Mouse (Mus musculus) embryonic fibroblast, embryonic 13.5 days (primary cell): ENCODE data around the gene Vps4b. TPM values are rescaled to one million over a fixed set of nuclear protein-coding genes. Genes with fewer than 3 reads are reported as not detected.

Experiments
- H3K27ac ChIP-seq: 2 replicates; pipeline ENCODE4 v1.5.1; 2012; ENCODE audit warnings: low read length, control low read depth, inconsistent platforms; ENCODE audit not compliant: insufficient read depth
- H3K4me1 ChIP-seq: 2 replicates; pipeline ENCODE4 v1.6.1; 2011; ENCODE audit warnings: low read length; ENCODE audit not compliant: control insufficient read depth, insufficient read depth
- H3K4me3 ChIP-seq: 2 replicates; pipeline ENCODE4 v1.5.1; 2011; ENCODE audit warnings: mild to moderate bottlenecking, control low read depth, low read length; ENCODE audit not compliant: insufficient read depth
- CTCF ChIP-seq: IDR thresholded peaks from 2 replicates; pipeline ENCODE4 v1.5.1; 2011; ENCODE audit warnings: mild to moderate bottlenecking, control low read depth, low read length, moderate library complexity, borderline replicate concordance; ENCODE audit not compliant: insufficient read depth
- POLR2A ChIP-seq: IDR thresholded peaks from 2 replicates; pipeline ENCODE4 v1.6.1; 2011; ENCODE audit warnings: low read depth, mild to moderate bottlenecking, control low read depth, low read length, moderate library complexity
- polyA plus RNA-seq: library from polyadenylated mRNA; stranded (reverse); fragments of >200 nt; gene quantifications from 2 replicates; pipeline ENCODE4 v1.2.4, GENCODE M21; 2011; ENCODE audit warnings: low read depth; ENCODE audit not compliant: missing spikeins, insufficient read length

Gene Vps4b
- polyA plus RNA-seq, 1 experiment: 91.3 TPM

- Histone ChIP-seq H3K4me3 (peak overlapping the region; percentile 67), H3K4me1 (peaks cover 4% of the 10 kb centered on the region; the same call in 1 of the 2 replicates), H3K27ac (peak overlapping the region; percentile 65)
- TF ChIP-seq CTCF (no peak), POLR2A (no peak)
These were observed 37.6 kb downstream of the Vps4b start for GRCm38 (mm10) chr1:106758734-106759571.

DNA sequence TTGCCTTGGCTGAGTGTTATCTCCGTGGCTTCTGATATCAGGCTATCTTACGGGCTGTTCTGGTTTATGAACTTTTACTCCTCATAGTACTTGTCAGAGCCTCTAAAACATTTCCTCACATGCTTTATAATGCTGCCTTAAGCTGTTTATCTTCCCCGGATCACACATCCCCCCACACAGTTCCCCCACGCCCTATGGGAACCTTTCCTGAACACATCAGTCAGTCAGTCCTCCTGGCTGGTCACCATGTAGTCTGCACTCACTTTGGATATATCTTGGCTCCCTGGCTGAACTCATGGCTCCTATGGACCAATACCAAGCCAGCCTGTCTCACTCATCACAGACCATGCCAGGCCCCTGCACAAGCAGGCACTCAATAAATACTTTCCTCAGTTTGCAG, 39.9 kb downstream of the Vps4b start:
- Histone ChIP-seq H3K4me1 (peaks cover 4% of the 10 kb centered on the region; the same call in 1 of the 2 replicates), H3K4me3 (no peak overlapping the region), H3K27ac (no peak overlapping the region)
- TF ChIP-seq POLR2A (no peak), CTCF (no peak)

- TF ChIP-seq POLR2A (no peak), CTCF (no peak)
These were observed 44.5 kb downstream of the Vps4b start for GRCm38 (mm10) chr1:106752013-106752412.

DNA sequence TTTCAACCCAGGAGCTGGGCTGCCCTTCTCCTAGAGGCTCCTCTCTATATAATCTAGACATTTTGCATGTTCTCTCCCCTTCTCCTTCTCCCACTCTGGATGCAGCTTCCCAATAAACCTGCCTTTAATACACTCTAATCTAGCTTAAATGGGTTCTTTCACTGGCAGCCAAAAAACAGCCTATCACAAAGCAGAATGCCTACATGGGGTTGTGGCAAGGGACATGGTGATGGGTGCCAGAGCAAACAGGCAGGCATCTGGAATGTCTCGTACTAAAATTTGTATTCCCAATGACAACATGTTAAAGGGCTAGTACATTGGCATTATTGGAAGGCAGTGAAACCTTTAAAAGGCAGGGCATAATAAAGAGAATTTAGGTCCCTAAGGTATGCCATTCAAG, 45.9 kb downstream of the Vps4b start:
- H3K4me3 ChIP-seq: no peak overlapping the region
- H3K27ac ChIP-seq: no peak overlapping the region
- TF ChIP-seq CTCF (no peak), POLR2A (no peak)
- no peaks in the 10 kb centered on the region for H3K4me1 ChIP-seq

More at GRCm38 (mm10) chr1:106752013-106752412, 44.5 kb downstream of the Vps4b start:
- no peak overlapping the region for H3K4me3 ChIP-seq
- H3K27ac ChIP-seq: no peak overlapping the region
- H3K4me1 ChIP-seq: no peaks in the 10 kb centered on the region

- no peak for TF ChIP-seq POLR2A
- no peak for TF ChIP-seq CTCF
- H3K27ac ChIP-seq: no peak overlapping the region
- no peaks in the 10 kb centered on the region for H3K4me1 ChIP-seq
- no peak overlapping the region for H3K4me3 ChIP-seq
These were observed 47.8 kb downstream of the Vps4b start for GRCm38 (mm10) chr1:106748555-106749315.

DNA sequence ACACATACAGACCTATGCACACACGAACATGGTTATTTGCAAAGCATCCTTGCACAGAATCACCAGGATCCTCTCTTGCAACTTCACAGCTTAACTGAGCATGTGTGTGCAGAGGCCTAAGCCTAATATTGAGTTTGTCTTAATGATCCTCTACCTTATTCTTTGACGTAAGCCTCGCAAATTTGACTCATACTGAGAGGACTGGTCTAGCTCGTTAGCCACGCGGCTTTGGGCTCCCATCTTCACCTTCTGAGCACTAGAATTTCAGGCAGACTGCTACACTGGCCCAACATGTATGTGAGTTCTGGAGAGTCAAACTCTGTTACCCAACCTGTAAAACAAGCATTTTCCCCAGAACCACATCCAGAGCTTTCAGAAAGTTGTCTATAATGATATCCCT, 53.5 kb downstream of the Vps4b start:
- Histone ChIP-seq H3K27ac (no peak overlapping the region), H3K4me3 (no peak overlapping the region), H3K4me1 (no peaks in the 10 kb centered on the region)
- TF ChIP-seq CTCF (no peak), POLR2A (no peak)

- TF ChIP-seq POLR2A (no peak), CTCF (no peak)
- Histone ChIP-seq H3K27ac (no peak overlapping the region), H3K4me1 (no peaks in the 10 kb centered on the region), H3K4me3 (no peak overlapping the region)
These were observed 55.8 kb downstream of the Vps4b start for GRCm38 (mm10) chr1:106740735-106741134.

GRCm38 (mm10) chr1:106739810-106740209, 56.7 kb downstream of the Vps4b start:
- TF ChIP-seq POLR2A: no peak
- no peak for TF ChIP-seq CTCF
- Histone ChIP-seq H3K4me1 (no peaks in the 10 kb centered on the region), H3K27ac (no peak overlapping the region), H3K4me3 (no peak overlapping the region)

- H3K27ac ChIP-seq: no peak overlapping the region
- H3K4me3 ChIP-seq: no peak overlapping the region
- H3K4me1 ChIP-seq: no peaks in the 10 kb centered on the region
- TF ChIP-seq POLR2A: no peak
- TF ChIP-seq CTCF: no peak
These were observed 58.4 kb downstream of the Vps4b start for GRCm38 (mm10) chr1:106738092-106738491.

DNA sequence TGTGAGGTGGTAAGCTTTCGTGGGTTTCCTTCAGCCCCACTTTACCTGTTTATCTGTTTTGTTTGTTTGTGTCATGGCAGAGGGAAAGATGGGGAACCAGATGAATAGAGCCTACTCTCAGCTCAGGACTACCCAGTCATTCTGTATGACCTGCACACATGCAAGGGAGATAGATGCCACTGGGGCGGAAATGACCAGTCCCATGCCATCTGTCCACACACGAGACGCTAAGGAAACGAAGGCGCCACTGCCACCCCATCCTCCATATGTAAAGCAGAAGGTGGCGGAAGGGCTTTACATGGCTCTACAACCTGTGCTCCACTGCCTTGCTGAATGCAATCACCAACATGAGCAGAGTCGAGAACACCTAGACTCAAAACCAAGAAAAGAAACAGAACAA, 60.3 kb downstream of the Vps4b start:
- no peak for TF ChIP-seq CTCF
- no peak for TF ChIP-seq POLR2A
- no peak overlapping the region for H3K4me3 ChIP-seq
- no peak overlapping the region for H3K27ac ChIP-seq
- no peaks in the 10 kb centered on the region for H3K4me1 ChIP-seq

GRCm38 (mm10) chr1:106735586-106735985, 60.9 kb downstream of the Vps4b start:
- Histone ChIP-seq H3K4me1 (no peaks in the 10 kb centered on the region), H3K4me3 (no peak overlapping the region), H3K27ac (no peak overlapping the region)
- TF ChIP-seq CTCF (peak; percentile 35; the same call in 1 of the 2 replicates), POLR2A (no peak)
